Mouse (Mus musculus) A20 (cell line): Measurements from ENCODE around the gene Ank.
"Not testable (repeated sequence)": the region's sequence is repeated elsewhere in the genome, so short reads cannot be mapped to it uniquely, and the experiment has no call there.

Source experiments
- DNase-seq: peaks from one replicate; pipeline ENCODE4 v3.0.0-alpha.2; 2011; ENCODE audit warnings: low read depth, low spot score

The Ank gene

GRCm38 (mm10) chr15:27467081-27467491, 609 bp downstream of the Ank start:
- DNase-seq, result no peak

GRCm38 (mm10) chr15:27467641-27468040, 1.2 kb downstream of the Ank start:
- DNase-seq, result peak; percentile 40

- DNase-seq, result peak; percentile 24
Observed at GRCm38 (mm10) chr15:27468822-27469488, 2.5 kb downstream of the Ank start.

GRCm38 (mm10) chr15:27470346-27470745, 3.9 kb downstream of the Ank start:
- not testable (repeated sequence) for DNase-seq

- no peak for DNase-seq
Observed at GRCm38 (mm10) chr15:27472315-27472714, 5.8 kb downstream of the Ank start.

- DNase-seq, result no peak
Observed at GRCm38 (mm10) chr15:27475988-27476387, 9.5 kb downstream of the Ank start.

- no peak for DNase-seq
Observed at GRCm38 (mm10) chr15:27476671-27477070, 10.2 kb downstream of the Ank start.

GRCm38 (mm10) chr15:27477159-27477558, 10.7 kb downstream of the Ank start:
- no peak for DNase-seq

- DNase-seq, result no peak
Observed at GRCm38 (mm10) chr15:27477630-27478029, 11.2 kb downstream of the Ank start.

GRCm38 (mm10) chr15:27480333-27481015, 14.0 kb downstream of the Ank start:
- DNase-seq, result no peak

GRCm38 (mm10) chr15:27481956-27482355, 15.5 kb downstream of the Ank start:
- DNase-seq, result no peak

GRCm38 (mm10) chr15:27483183-27483582, 16.7 kb downstream of the Ank start:
- no peak for DNase-seq

- DNase-seq, result peak; percentile 50
Observed at GRCm38 (mm10) chr15:27485567-27486278, 19.2 kb downstream of the Ank start.

- DNase-seq, result peak; percentile 51
Observed at GRCm38 (mm10) chr15:27486279-27486618, 19.8 kb downstream of the Ank start.

- peak; percentile 76 for DNase-seq
Observed at GRCm38 (mm10) chr15:27487059-27487458, 20.6 kb downstream of the Ank start.

- DNase-seq, result no peak
Observed at GRCm38 (mm10) chr15:27488042-27488441, 21.6 kb downstream of the Ank start.

GRCm38 (mm10) chr15:27490676-27491075, 24.2 kb downstream of the Ank start:
- DNase-seq, result no peak

GRCm38 (mm10) chr15:27491425-27492070, 25.1 kb downstream of the Ank start:
- no peak for DNase-seq

- no peak for DNase-seq
Observed at GRCm38 (mm10) chr15:27492156-27492555, 25.7 kb downstream of the Ank start.

- DNase-seq, result no peak
Observed at GRCm38 (mm10) chr15:27492734-27493133, 26.3 kb downstream of the Ank start.

GRCm38 (mm10) chr15:27493516-27493915, 27.0 kb downstream of the Ank start:
- DNase-seq, result no peak

GRCm38 (mm10) chr15:27495981-27496401, 29.5 kb downstream of the Ank start:
- no peak for DNase-seq
